Mouse (Mus musculus) natural killer cell, adult 2 months (primary cell): ENCODE measurements around the gene Hoxa2.
A peak's percentile ranks its signal among the peaks of the same experiment; 100 is the strongest.

Experiments
- DNase-seq, 2 experiments: peaks; one replicate each; pipeline ENCODE4 v3.0.0; 2022; ENCODE audit warnings: low spot score in 2 of 2

The Hoxa2 gene

GRCm38 (mm10) chr6:52202362-52203120 is 37.9 kb upstream of the Hoxa2 start:
- no peak for DNase-seq

GRCm38 (mm10) chr6:52201269-52201668 is 36.6 kb upstream of the Hoxa2 start:
- DNase-seq: no peak

- no peak for DNase-seq
Measured at GRCm38 (mm10) chr6:52200751-52201250, 36.2 kb upstream of the Hoxa2 start.

GRCm38 (mm10) chr6:52200073-52200750 is 35.6 kb upstream of the Hoxa2 start:
- DNase-seq: no peak

GRCm38 (mm10) chr6:52197271-52197670 is 32.6 kb upstream of the Hoxa2 start:
- DNase-seq: no peak

- DNase-seq: no peak
Measured at GRCm38 (mm10) chr6:52196811-52197210, 32.2 kb upstream of the Hoxa2 start.

GRCm38 (mm10) chr6:52194690-52195089 is 30.1 kb upstream of the Hoxa2 start:
- no peak for DNase-seq

- peak; percentile 75 to 79 for DNase-seq
Measured at GRCm38 (mm10) chr6:52191860-52192550, 27.4 kb upstream of the Hoxa2 start.

GRCm38 (mm10) chr6:52190906-52191810 is 26.5 kb upstream of the Hoxa2 start, which contains the start of gene Hoxa4:
Gene Hoxa4 (minus strand): TSS chr6:52191753.
- DNase-seq: no peak

- no peak for DNase-seq
Measured at GRCm38 (mm10) chr6:52190410-52190809, 25.8 kb upstream of the Hoxa2 start.

GRCm38 (mm10) chr6:52189909-52190308 is 25.3 kb upstream of the Hoxa2 start:
- DNase-seq: no peak

- no peak for DNase-seq
Measured at GRCm38 (mm10) chr6:52189172-52189591, 24.6 kb upstream of the Hoxa2 start.

GRCm38 (mm10) chr6:52186500-52186899 is 21.9 kb upstream of the Hoxa2 start:
- no peak for DNase-seq

GRCm38 (mm10) chr6:52185834-52186233 is 21.2 kb upstream of the Hoxa2 start:
- no peak for DNase-seq

- no peak for DNase-seq
Measured at GRCm38 (mm10) chr6:52185222-52185621, 20.6 kb upstream of the Hoxa2 start.

GRCm38 (mm10) chr6:52184668-52185067 is 20.0 kb upstream of the Hoxa2 start:
- no peak for DNase-seq

GRCm38 (mm10) chr6:52183311-52184080 is 18.9 kb upstream of the Hoxa2 start:
- DNase-seq: no peak

- DNase-seq: no peak
Measured at GRCm38 (mm10) chr6:52182793-52183192, 18.2 kb upstream of the Hoxa2 start.

- DNase-seq: no peak
Measured at GRCm38 (mm10) chr6:52182030-52182429, 17.4 kb upstream of the Hoxa2 start.

GRCm38 (mm10) chr6:52180726-52181125 is 16.1 kb upstream of the Hoxa2 start:
- DNase-seq: no peak
